Mouse (Mus musculus) kidney, postnatal 36 days (tissue): ENCODE data around the gene Pttg1ip.

Experiments used
- DNase-seq, 2 experiments: peaks; one replicate each; pipeline ENCODE4 v3.0.0; 2021 to 2022; ENCODE audit warnings: mixed read lengths in 2 of 2

Gene Pttg1ip

GRCm38 (mm10) chr10:77569973-77570658 is 11.4 kb upstream of the Pttg1ip start:
- peak; percentile 76 for DNase-seq

GRCm38 (mm10) chr10:77572225-77572624 is 9.3 kb upstream of the Pttg1ip start:
- DNase-seq: no peak

GRCm38 (mm10) chr10:77573162-77573561 is 8.4 kb upstream of the Pttg1ip start:
- no peak for DNase-seq

GRCm38 (mm10) chr10:77580027-77580920 is 1.2 kb upstream of the Pttg1ip start:
- no peak for DNase-seq

GRCm38 (mm10) chr10:77581023-77581407 is 505 bp upstream of the Pttg1ip start:
- no peak for DNase-seq

GRCm38 (mm10) chr10:77582285-77582618 is 732 bp downstream of the Pttg1ip start:
- DNase-seq: no peak

GRCm38 (mm10) chr10:77583795-77584422 is 2.4 kb downstream of the Pttg1ip start:
- DNase-seq: peak; percentile 61 to 76

GRCm38 (mm10) chr10:77586637-77587036 is 5.1 kb downstream of the Pttg1ip start:
- peak in 1 of 2 experiments; percentile 50 for DNase-seq

- peak; percentile 53 to 67 for DNase-seq
These were observed 5.7 kb downstream of the Pttg1ip start for GRCm38 (mm10) chr10:77587091-77587775.

GRCm38 (mm10) chr10:77588036-77588435 is 6.5 kb downstream of the Pttg1ip start:
- peak; percentile 56 to 71 for DNase-seq

GRCm38 (mm10) chr10:77589117-77589516 is 7.6 kb downstream of the Pttg1ip start:
- DNase-seq: no peak

- no peak for DNase-seq
These were observed 8.2 kb downstream of the Pttg1ip start for GRCm38 (mm10) chr10:77589749-77590148.

- DNase-seq: peak; percentile 64 to 82
These were observed 9.3 kb downstream of the Pttg1ip start for GRCm38 (mm10) chr10:77590812-77591211.

GRCm38 (mm10) chr10:77591546-77591945 is 10.0 kb downstream of the Pttg1ip start:
- no peak for DNase-seq

GRCm38 (mm10) chr10:77596060-77596459 is 14.5 kb downstream of the Pttg1ip start:
- no peak for DNase-seq

GRCm38 (mm10) chr10:77603021-77603420 is 21.5 kb downstream of the Pttg1ip start:
- DNase-seq: no peak

GRCm38 (mm10) chr10:77604111-77604510 is 22.6 kb downstream of the Pttg1ip start:
- DNase-seq: peak in 1 of 2 experiments; percentile 64

- DNase-seq: no peak
These were observed 23.4 kb downstream of the Pttg1ip start for GRCm38 (mm10) chr10:77604958-77605357.

GRCm38 (mm10) chr10:77605368-77605767 is 23.8 kb downstream of the Pttg1ip start:
- no peak for DNase-seq

GRCm38 (mm10) chr10:77605908-77606826 is 24.6 kb downstream of the Pttg1ip start, which contains the start of the genes Sumo3 and Gm49325:
Sumo3 (plus strand) TSS chr10:77606097.
Gm49325 (plus strand) TSS chr10:77606197.
- peak; percentile 97 to 100 for DNase-seq

GRCm38 (mm10) chr10:77606855-77607254 is 25.3 kb downstream of the Pttg1ip start:
- no peak for DNase-seq

GRCm38 (mm10) chr10:77607441-77607840 is 25.9 kb downstream of the Pttg1ip start:
- peak; percentile 61 to 68 for DNase-seq
